Mouse (Mus musculus): ENCODE results near the gene Ifnl2. TPM values are rescaled to one million over a fixed set of nuclear protein-coding genes. Genes with fewer than 3 reads are reported as not detected.
"Not testable (repeated sequence)": the region's sequence is repeated elsewhere in the genome, so short reads cannot be mapped to it uniquely, and the experiment has no call there.

The Ifnl2 gene
- polyA plus RNA-seq, 1 experiment from 2014 or later = not detected

GRCm38 (mm10) chr7:28527922-28528719 is 17.9 kb upstream of the Ifnl2 start:
- no peaks in the 10 kb centered on the region for H3K4me1 ChIP-seq (ENCODE audit: control insufficient read depth, insufficient read depth, low read length)
- H3K4me2 ChIP-seq (ENCODE audit: low read depth, low read length) = no peak overlapping the region
- DNase-seq (ENCODE audit: low spot score) (peak; percentile 83), ATAC-seq (replicated peaks; ENCODE audit: insufficient number of reproducible peaks, low FRiP score, low TSS enrichment, low read depth) (peak; percentile 70; the same call in 1 of the 2 replicates)
- H3K27me3 ChIP-seq (ENCODE audit: control insufficient read depth, insufficient read depth, low read length) = no peaks in the 10 kb centered on the region
- no peaks in the 10 kb centered on the region for H3K36me3 ChIP-seq (replicated peaks; ENCODE audit: control insufficient read depth, insufficient read depth, low read depth, low read length)
- no peak overlapping the region for H3K27ac ChIP-seq (replicated peaks; ENCODE audit: low read depth, low read length)
- H3K9ac ChIP-seq (replicated peaks; ENCODE audit: low read length) = no peak overlapping the region; the same call in 1 of the 2 replicates
- no peak overlapping the region for H3K4me3 ChIP-seq (ENCODE audit: low read depth, low read length)
- 7% methylated on average over 19 of the region's 19 CpGs for WGBS
- no peaks in the 10 kb centered on the region for H3K9me3 ChIP-seq (replicated peaks; ENCODE audit: control insufficient read depth, low read length)

DNA sequence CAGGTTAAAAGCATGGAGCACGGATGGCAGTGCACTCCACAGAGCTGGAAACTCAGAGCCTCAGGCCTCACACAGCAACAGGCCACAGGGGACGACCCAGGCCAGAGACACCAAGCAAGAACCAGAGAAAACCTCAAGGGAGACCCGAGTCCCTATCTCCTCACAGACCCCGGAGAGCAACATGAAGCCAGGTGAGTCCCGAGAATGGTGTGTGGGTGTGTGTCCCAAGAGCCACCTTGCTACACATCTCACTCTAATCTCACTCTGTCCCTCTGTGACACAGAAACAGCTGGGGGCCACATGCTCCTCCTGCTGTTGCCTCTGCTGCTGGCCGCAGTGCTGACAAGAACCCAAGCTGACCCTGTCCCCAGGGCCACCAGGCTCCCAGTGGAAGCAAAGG is 12.3 kb upstream of the Ifnl2 start, which contains the start of gene Ifnl3:
Gene Ifnl3 (plus strand): TSS at position 301 of the 400 bp plus-strand sequence.
- not testable (repeated sequence) for H3K9ac ChIP-seq (replicated peaks; ENCODE audit: low read length)

GRCm38 (mm10) chr7:28511441-28511840 is 1.2 kb upstream of the Ifnl2 start:
- no peaks in the 10 kb centered on the region for H3K27me3 ChIP-seq (ENCODE audit: control insufficient read depth, insufficient read depth, low read length)
- no peaks in the 10 kb centered on the region for H3K4me1 ChIP-seq (ENCODE audit: control insufficient read depth, insufficient read depth, low read length)
- WGBS = 75% methylated on average over 8 of the region's 8 CpGs
- no peak overlapping the region for H3K4me3 ChIP-seq (ENCODE audit: low read depth, low read length)
- H3K36me3 ChIP-seq (replicated peaks; ENCODE audit: control insufficient read depth, insufficient read depth, low read depth, low read length) = no peaks in the 10 kb centered on the region
- no peak for ATAC-seq (replicated peaks; ENCODE audit: insufficient number of reproducible peaks, low FRiP score, low TSS enrichment, low read depth)
- DNase-seq (ENCODE audit: low spot score) = no peak
- H3K27ac ChIP-seq (replicated peaks; ENCODE audit: low read depth, low read length) = no peak overlapping the region
- no peak overlapping the region for H3K9ac ChIP-seq (replicated peaks; ENCODE audit: low read length)
- H3K9me3 ChIP-seq (replicated peaks; ENCODE audit: control insufficient read depth, low read length) = no peaks in the 10 kb centered on the region
- no peak overlapping the region for H3K4me2 ChIP-seq (ENCODE audit: low read depth, low read length)

More for the DNA sequence above, 12.3 kb upstream of the Ifnl2 start, which contains the start of gene Ifnl3:
- H3K36me3 ChIP-seq (replicated peaks; ENCODE audit: control insufficient read depth, insufficient read depth, low read depth, low read length); H3K4me3 ChIP-seq (ENCODE audit: low read depth, low read length); DNase-seq (ENCODE audit: low spot score); H3K27ac ChIP-seq (replicated peaks; ENCODE audit: low read depth, low read length); H3K9me3 ChIP-seq (replicated peaks; ENCODE audit: control insufficient read depth, low read length); ATAC-seq (replicated peaks; ENCODE audit: insufficient number of reproducible peaks, low FRiP score, low TSS enrichment, low read depth); H3K27me3 ChIP-seq (ENCODE audit: control insufficient read depth, insufficient read depth, low read length); H3K4me1 ChIP-seq (ENCODE audit: control insufficient read depth, insufficient read depth, low read length); H3K4me2 ChIP-seq (ENCODE audit: low read depth, low read length): not testable (repeated sequence)
- WGBS = 72% methylated on average over 5 of the region's 6 CpGs

GRCm38 (mm10) chr7:28509121-28509520 is 1.1 kb downstream of the Ifnl2 start:
- H3K27ac ChIP-seq (replicated peaks; ENCODE audit: low read depth, low read length); H3K4me3 ChIP-seq (ENCODE audit: low read depth, low read length); H3K9ac ChIP-seq (replicated peaks; ENCODE audit: low read length); H3K4me2 ChIP-seq (ENCODE audit: low read depth, low read length); H3K4me1 ChIP-seq (ENCODE audit: control insufficient read depth, insufficient read depth, low read length); H3K9me3 ChIP-seq (replicated peaks; ENCODE audit: control insufficient read depth, low read length); H3K36me3 ChIP-seq (replicated peaks; ENCODE audit: control insufficient read depth, insufficient read depth, low read depth, low read length); H3K27me3 ChIP-seq (ENCODE audit: control insufficient read depth, insufficient read depth, low read length); DNase-seq (ENCODE audit: low spot score); ATAC-seq (replicated peaks; ENCODE audit: insufficient number of reproducible peaks, low FRiP score, low TSS enrichment, low read depth): not testable (repeated sequence)
- no CpG with 5 or more reads among the region's 2 CpGs for WGBS

DNA sequence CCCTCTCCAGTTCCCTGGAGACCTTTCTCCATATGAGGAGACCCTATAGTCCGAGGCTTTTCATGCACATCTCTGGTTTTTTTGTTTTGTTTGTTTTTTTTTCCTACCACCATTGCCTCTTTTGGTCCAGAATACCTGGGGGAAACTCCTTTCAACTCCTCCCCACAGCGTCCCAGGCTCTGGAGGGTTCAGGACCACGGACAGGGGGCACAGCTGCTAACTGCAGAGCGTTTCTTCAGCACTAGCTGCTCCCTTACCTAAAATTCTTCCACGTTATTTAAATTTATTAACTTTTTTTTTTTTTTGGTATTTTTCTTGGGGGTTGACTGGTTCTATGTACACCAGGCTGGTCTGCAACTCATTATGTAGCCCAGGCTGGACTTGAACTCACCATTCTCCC is 4.7 kb downstream of the Ifnl2 start:
- no peak overlapping the region for H3K27ac ChIP-seq (replicated peaks; ENCODE audit: low read depth, low read length)
- no peaks in the 10 kb centered on the region for H3K4me1 ChIP-seq (ENCODE audit: control insufficient read depth, insufficient read depth, low read length)
- ATAC-seq (replicated peaks; ENCODE audit: insufficient number of reproducible peaks, low FRiP score, low TSS enrichment, low read depth) (no peak), DNase-seq (ENCODE audit: low spot score) (peak; percentile 76)
- WGBS = 7% methylated on average over 5 of the region's 5 CpGs
- H3K36me3 ChIP-seq (replicated peaks; ENCODE audit: control insufficient read depth, insufficient read depth, low read depth, low read length) = no peaks in the 10 kb centered on the region
- H3K27me3 ChIP-seq (ENCODE audit: control insufficient read depth, insufficient read depth, low read length) = no peaks in the 10 kb centered on the region
- no peaks in the 10 kb centered on the region for H3K9me3 ChIP-seq (replicated peaks; ENCODE audit: control insufficient read depth, low read length)
- H3K4me3 ChIP-seq (ENCODE audit: low read depth, low read length) = no peak overlapping the region
- no peak overlapping the region for H3K4me2 ChIP-seq (ENCODE audit: low read depth, low read length)
- no peak overlapping the region for H3K9ac ChIP-seq (replicated peaks; ENCODE audit: low read length)

GRCm38 (mm10) chr7:28495426-28495825 is 14.8 kb downstream of the Ifnl2 start:
- no peak for DNase-seq (ENCODE audit: low spot score)
- 89% methylated on average over 11 of the region's 11 CpGs for WGBS
- H3K27ac ChIP-seq (replicated peaks; ENCODE audit: low read depth, low read length) = no peak overlapping the region
- no peaks in the 10 kb centered on the region for H3K9me3 ChIP-seq (replicated peaks; ENCODE audit: control insufficient read depth, low read length)
- no peak overlapping the region for H3K9ac ChIP-seq (replicated peaks; ENCODE audit: low read length)
- no peaks in the 10 kb centered on the region for H3K4me1 ChIP-seq (ENCODE audit: control insufficient read depth, insufficient read depth, low read length)
- no peak overlapping the region for H3K4me3 ChIP-seq (ENCODE audit: low read depth, low read length)
- ATAC-seq (replicated peaks; ENCODE audit: insufficient number of reproducible peaks, low FRiP score, low TSS enrichment, low read depth) = no peak
- no peaks in the 10 kb centered on the region for H3K36me3 ChIP-seq (replicated peaks; ENCODE audit: control insufficient read depth, insufficient read depth, low read depth, low read length)
- no peaks in the 10 kb centered on the region for H3K27me3 ChIP-seq (ENCODE audit: control insufficient read depth, insufficient read depth, low read length)
- no peak overlapping the region for H3K4me2 ChIP-seq (ENCODE audit: low read depth, low read length)

- WGBS = 74% methylated on average over 8 of the region's 8 CpGs
- no peak overlapping the region for H3K4me3 ChIP-seq (ENCODE audit: low read depth, low read length)
- H3K27me3 ChIP-seq (ENCODE audit: control insufficient read depth, insufficient read depth, low read length) = no peaks in the 10 kb centered on the region
- no peaks in the 10 kb centered on the region for H3K36me3 ChIP-seq (replicated peaks; ENCODE audit: control insufficient read depth, insufficient read depth, low read depth, low read length)
- no peak overlapping the region for H3K4me2 ChIP-seq (ENCODE audit: low read depth, low read length)
- DNase-seq (ENCODE audit: low spot score) (no peak), ATAC-seq (replicated peaks; ENCODE audit: insufficient number of reproducible peaks, low FRiP score, low TSS enrichment, low read depth) (no peak)
- H3K4me1 ChIP-seq (ENCODE audit: control insufficient read depth, insufficient read depth, low read length) = peaks cover 3% of the 10 kb centered on the region
- H3K9ac ChIP-seq (replicated peaks; ENCODE audit: low read length) = no peak overlapping the region
- no peaks in the 10 kb centered on the region for H3K9me3 ChIP-seq (replicated peaks; ENCODE audit: control insufficient read depth, low read length)
- H3K27ac ChIP-seq (replicated peaks; ENCODE audit: low read depth, low read length) = no peak overlapping the region
Observed at GRCm38 (mm10) chr7:28492310-28492709, 17.9 kb downstream of the Ifnl2 start.

DNA sequence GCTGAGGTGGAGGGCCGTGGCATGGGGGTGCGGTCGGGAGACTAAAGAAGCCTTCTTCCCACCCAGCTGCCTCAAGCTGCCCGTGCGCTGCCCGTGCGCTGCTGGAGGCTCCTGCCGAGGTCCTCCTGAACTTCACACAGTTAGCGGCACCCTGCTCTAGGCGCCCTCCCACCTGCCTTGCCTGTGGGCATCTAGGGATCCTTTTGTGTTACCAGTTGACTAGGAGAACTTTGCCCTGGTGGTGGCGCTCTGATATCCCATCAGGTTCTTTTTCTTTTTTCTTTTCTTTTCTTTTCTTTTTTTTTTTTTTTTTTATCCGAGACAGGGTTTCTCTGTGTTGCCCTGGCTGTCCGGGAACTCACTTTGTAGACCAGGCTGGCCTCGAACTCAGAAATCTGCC is 19.4 kb downstream of the Ifnl2 start:
- no peaks in the 10 kb centered on the region for H3K27me3 ChIP-seq (ENCODE audit: control insufficient read depth, insufficient read depth, low read length)
- no peak overlapping the region for H3K9ac ChIP-seq (replicated peaks; ENCODE audit: low read length)
- 28% methylated on average over 13 of the region's 14 CpGs for WGBS
- DNase-seq (ENCODE audit: low spot score) (no peak), ATAC-seq (replicated peaks; ENCODE audit: insufficient number of reproducible peaks, low FRiP score, low TSS enrichment, low read depth) (no peak; the same call in 1 of the 2 replicates)
- no peaks in the 10 kb centered on the region for H3K9me3 ChIP-seq (replicated peaks; ENCODE audit: control insufficient read depth, low read length)
- no peak overlapping the region for H3K4me3 ChIP-seq (ENCODE audit: low read depth, low read length)
- no peak overlapping the region for H3K27ac ChIP-seq (replicated peaks; ENCODE audit: low read depth, low read length)
- H3K36me3 ChIP-seq (replicated peaks; ENCODE audit: control insufficient read depth, insufficient read depth, low read depth, low read length) = no peaks in the 10 kb centered on the region
- H3K4me1 ChIP-seq (ENCODE audit: control insufficient read depth, insufficient read depth, low read length) = peaks cover 3% of the 10 kb centered on the region
- H3K4me2 ChIP-seq (ENCODE audit: low read depth, low read length) = 0 out of 2 replicates have a peak overlapping the region, but pooled peaks have one; percentile 13

Data from embryonic facial prominence, embryonic 11.5 days (tissue).